Mouse (Mus musculus): ENCODE measurements around the gene Klf13. TPM values are rescaled to one million over a fixed set of nuclear protein-coding genes. Genes with fewer than 3 reads are reported as not detected.

Klf13 gene
- polyA plus RNA-seq, 1 experiment from 2014 or later, result 33.4 TPM

DNA sequence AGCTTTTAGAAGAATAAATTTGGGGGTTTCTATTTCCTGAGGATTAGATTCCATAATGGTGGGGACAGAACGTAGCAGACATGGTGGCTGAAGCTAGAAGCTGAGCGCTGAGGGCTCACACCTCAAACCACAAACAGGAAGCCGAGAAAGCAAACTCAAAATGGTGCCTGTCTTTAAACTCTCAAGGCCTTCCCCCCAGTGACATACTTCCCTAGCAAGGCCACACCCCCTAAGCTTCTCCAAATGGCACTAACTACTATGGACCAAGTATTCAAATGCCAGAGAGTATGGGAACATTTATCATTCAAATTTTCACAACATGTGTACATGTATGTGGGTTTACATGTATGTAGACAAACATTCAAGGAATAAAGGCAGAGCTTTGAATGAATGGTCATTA lies 8.6 kb downstream of the Klf13 start:
- Histone ChIP-seq H3K27ac (no peak overlapping the region), H3K9me3 (no peaks in the 10 kb centered on the region), H3K27me3 (ENCODE audit: insufficient read depth, poor library complexity, severe bottlenecking) (no peaks in the 10 kb centered on the region), H3K4me3 (no peak overlapping the region), H3K36me3 (no peaks in the 10 kb centered on the region), H3K4me1 (replicated peaks) (peaks cover 27% of the 10 kb centered on the region)
- no peak for DNase-seq (ENCODE audit: low spot score)
- 88% methylated on average over 3 of the region's 3 CpGs for WGBS

GRCm38 (mm10) chr7:63929080-63929479 lies 9.6 kb downstream of the Klf13 start:
- Histone ChIP-seq H3K4me1 (replicated peaks) (peaks cover 25% of the 10 kb centered on the region), H3K27ac (no peak overlapping the region), H3K36me3 (no peaks in the 10 kb centered on the region), H3K27me3 (ENCODE audit: insufficient read depth, poor library complexity, severe bottlenecking) (no peaks in the 10 kb centered on the region), H3K9me3 (no peaks in the 10 kb centered on the region), H3K4me3 (no peak overlapping the region)
- DNase-seq (ENCODE audit: low spot score), result no peak
- 89% methylated on average over 4 of the region's 4 CpGs for WGBS

DNA sequence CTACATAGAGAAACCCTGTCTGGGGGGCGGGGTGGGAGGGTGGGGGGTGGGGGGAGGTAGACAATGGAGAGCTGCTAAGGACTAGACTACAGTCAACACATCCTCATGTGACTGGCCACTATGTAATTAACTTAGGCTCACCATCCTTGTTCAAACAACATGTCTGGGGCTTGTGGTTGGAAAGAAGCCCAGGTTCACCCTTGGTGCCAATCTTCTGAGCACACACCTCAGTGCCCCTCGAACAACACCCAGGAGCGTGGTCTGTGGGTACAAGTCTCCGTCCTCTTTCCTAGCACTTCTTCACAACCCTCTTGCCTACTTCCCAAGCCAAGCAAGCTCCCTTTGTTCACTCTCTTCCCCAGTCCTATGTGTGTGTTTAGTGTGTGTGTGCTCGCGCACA lies 11.6 kb downstream of the Klf13 start:
- no peaks in the 10 kb centered on the region for H3K27me3 ChIP-seq (ENCODE audit: insufficient read depth, poor library complexity, severe bottlenecking)
- WGBS, result 96% methylated on average over 6 of the region's 6 CpGs
- DNase-seq (ENCODE audit: low spot score), result no peak

DNA sequence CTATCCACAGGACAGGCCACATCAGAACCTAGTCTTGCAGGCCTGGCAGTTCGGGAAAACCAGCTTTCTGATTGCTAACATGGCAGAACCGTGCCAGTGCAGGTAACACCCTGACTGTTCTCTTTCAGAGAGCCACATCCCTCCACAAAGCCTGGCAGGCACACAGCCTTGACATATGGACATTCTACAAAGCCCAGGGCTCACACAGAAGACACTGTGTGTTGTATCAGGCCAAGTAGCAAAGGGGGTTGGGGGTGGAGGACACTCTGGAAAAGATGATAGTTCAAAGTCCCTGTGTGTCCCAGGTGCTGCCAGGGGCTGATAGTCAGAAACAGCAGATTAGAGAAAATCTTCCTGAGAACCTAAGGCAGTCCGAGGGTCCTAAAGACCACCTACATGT lies 12.2 kb downstream of the Klf13 start:
- Histone ChIP-seq H3K4me3 (no peak overlapping the region), H3K4me1 (replicated peaks) (peaks cover 34% of the 10 kb centered on the region), H3K27me3 (ENCODE audit: insufficient read depth, poor library complexity, severe bottlenecking) (no peaks in the 10 kb centered on the region), H3K9me3 (no peaks in the 10 kb centered on the region), H3K27ac (no peak overlapping the region), H3K36me3 (peaks cover 5% of the 10 kb centered on the region; the same call in 1 of the 2 replicates)
- 84% methylated on average over 3 of the region's 3 CpGs for WGBS
- DNase-seq (ENCODE audit: low spot score), result no peak

More for the DNA sequence above, 11.6 kb downstream of the Klf13 start:
- Histone ChIP-seq H3K4me3 (no peak overlapping the region), H3K9me3 (no peaks in the 10 kb centered on the region), H3K4me1 (replicated peaks) (peaks cover 29% of the 10 kb centered on the region), H3K27ac (no peak overlapping the region), H3K36me3 (0 out of 2 replicates have a peak, but pooled peaks cover 3% of the 10 kb centered on the region)

- DNase-seq (ENCODE audit: low spot score), result no peak
- no peaks in the 10 kb centered on the region for H3K27me3 ChIP-seq (ENCODE audit: insufficient read depth, poor library complexity, severe bottlenecking)
- H3K27ac ChIP-seq, result no peak overlapping the region
Observed at GRCm38 (mm10) chr7:63925413-63926360, 13.0 kb downstream of the Klf13 start.

DNA sequence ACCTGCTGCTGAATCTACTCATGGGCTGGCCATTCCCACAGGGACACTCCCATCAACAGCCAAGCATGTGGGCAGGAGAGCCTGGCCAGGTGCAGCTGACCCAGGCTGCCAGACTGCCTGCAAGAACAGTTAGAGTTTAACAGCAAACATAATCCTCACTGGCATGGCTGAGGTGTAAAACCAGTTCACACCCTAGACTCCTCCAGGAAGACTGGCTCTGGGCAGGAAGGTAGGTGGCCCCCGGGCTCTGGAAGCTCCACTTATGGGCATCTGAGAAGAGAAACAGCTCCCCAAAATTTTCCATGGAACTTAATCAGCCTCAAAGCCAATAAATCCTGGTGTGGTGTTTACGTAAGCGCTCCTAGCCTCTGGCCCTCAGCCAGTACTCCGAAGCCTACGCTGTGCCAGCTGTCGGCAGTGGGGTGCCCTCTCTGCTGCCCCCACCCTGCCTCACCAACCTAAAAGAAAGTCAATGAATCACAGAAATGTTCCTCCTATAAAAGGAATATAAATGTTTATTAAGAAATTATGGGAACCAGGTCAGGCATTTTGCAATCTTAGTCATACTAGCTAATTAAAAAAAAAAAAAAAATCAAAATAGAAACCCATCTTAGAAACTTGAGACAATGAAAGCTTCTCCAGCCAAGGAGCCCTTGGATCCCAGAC lies 13.8 kb downstream of the Klf13 start:
- no peak for DNase-seq (ENCODE audit: low spot score)
- 92% methylated on average over 6 of the region's 6 CpGs for WGBS
- no peak overlapping the region for H3K27ac ChIP-seq

More at GRCm38 (mm10) chr7:63925413-63926360, 13.0 kb downstream of the Klf13 start:
- H3K9me3 ChIP-seq, result no peaks in the 10 kb centered on the region
- 84% methylated on average over 14 of the region's 14 CpGs for WGBS
- H3K36me3 ChIP-seq, result peaks cover 13% of the 10 kb centered on the region
- H3K4me3 ChIP-seq, result no peak overlapping the region
- H3K4me1 ChIP-seq (replicated peaks), result peaks cover 34% of the 10 kb centered on the region

DNA sequence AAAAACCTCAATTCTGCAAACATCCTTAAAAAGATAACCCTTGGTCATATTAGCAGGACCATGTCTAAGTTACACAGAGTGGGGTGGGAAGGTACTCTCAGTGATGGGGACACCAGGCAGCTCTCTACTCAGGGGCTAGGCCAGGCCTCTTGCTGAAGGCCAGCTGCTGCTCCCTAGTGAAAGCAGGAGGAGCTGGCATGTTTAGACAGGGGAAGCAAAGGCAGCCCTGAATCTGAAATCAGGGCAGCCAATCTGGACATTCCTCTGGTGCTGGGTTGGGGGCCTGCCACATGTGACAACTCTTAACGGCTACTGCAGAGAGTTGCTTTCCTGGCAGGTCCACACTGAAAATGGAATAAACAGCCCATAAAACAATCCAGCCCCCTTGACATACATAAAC lies 14.6 kb downstream of the Klf13 start:
- H3K27me3 ChIP-seq (ENCODE audit: insufficient read depth, poor library complexity, severe bottlenecking), result no peaks in the 10 kb centered on the region
- peaks cover 42% of the 10 kb centered on the region for H3K4me1 ChIP-seq (replicated peaks)
- WGBS, result 89% methylated on average over 1 of the region's 1 CpGs
- H3K9me3 ChIP-seq, result no peaks in the 10 kb centered on the region
- no peak overlapping the region for H3K4me3 ChIP-seq
- peaks cover 13% of the 10 kb centered on the region for H3K36me3 ChIP-seq
- DNase-seq (ENCODE audit: low spot score), result no peak
- no peak overlapping the region for H3K27ac ChIP-seq

More for the DNA sequence above, 13.8 kb downstream of the Klf13 start:
- Histone ChIP-seq H3K4me3 (no peak overlapping the region), H3K27me3 (ENCODE audit: insufficient read depth, poor library complexity, severe bottlenecking) (no peaks in the 10 kb centered on the region), H3K36me3 (peaks cover 13% of the 10 kb centered on the region), H3K9me3 (no peaks in the 10 kb centered on the region), H3K4me1 (replicated peaks) (peaks cover 35% of the 10 kb centered on the region)

DNA sequence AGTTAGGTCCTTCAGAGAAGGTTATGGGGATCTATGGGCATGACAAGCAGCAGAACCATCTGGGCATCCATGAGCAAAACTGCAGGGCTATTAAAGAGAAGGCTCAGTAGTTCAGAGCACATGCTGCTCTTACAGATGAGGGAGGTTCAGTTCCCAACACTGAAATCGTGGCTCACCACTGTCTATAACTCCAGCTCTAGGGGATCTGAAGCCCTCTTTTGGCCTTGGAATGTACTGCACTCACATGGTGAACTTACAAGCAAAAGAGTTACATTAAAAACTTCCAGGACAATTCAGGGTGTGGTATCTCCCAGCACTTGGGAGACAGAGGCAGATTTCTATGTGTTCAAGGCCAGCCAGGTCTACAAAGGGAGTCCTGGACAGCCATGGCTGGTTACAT lies 15.7 kb downstream of the Klf13 start:
- peaks cover 46% of the 10 kb centered on the region for H3K4me1 ChIP-seq (replicated peaks)
- H3K36me3 ChIP-seq, result peaks cover 16% of the 10 kb centered on the region
- DNase-seq (ENCODE audit: low spot score), result no peak
- no peaks in the 10 kb centered on the region for H3K27me3 ChIP-seq (ENCODE audit: insufficient read depth, poor library complexity, severe bottlenecking)
- H3K9me3 ChIP-seq, result no peaks in the 10 kb centered on the region
- 83% methylated on average over 1 of the region's 1 CpGs for WGBS
- no peak overlapping the region for H3K4me3 ChIP-seq
- no peak overlapping the region for H3K27ac ChIP-seq

GRCm38 (mm10) chr7:63922571-63922970 lies 16.1 kb downstream of the Klf13 start:
- Histone ChIP-seq H3K4me3 (no peak overlapping the region), H3K4me1 (replicated peaks) (peaks cover 46% of the 10 kb centered on the region), H3K9me3 (no peaks in the 10 kb centered on the region), H3K27ac (no peak overlapping the region), H3K27me3 (ENCODE audit: insufficient read depth, poor library complexity, severe bottlenecking) (no peaks in the 10 kb centered on the region), H3K36me3 (peaks cover 20% of the 10 kb centered on the region)
- WGBS, result 90% methylated on average over 2 of the region's 2 CpGs
- no peak for DNase-seq (ENCODE audit: low spot score)

DNA sequence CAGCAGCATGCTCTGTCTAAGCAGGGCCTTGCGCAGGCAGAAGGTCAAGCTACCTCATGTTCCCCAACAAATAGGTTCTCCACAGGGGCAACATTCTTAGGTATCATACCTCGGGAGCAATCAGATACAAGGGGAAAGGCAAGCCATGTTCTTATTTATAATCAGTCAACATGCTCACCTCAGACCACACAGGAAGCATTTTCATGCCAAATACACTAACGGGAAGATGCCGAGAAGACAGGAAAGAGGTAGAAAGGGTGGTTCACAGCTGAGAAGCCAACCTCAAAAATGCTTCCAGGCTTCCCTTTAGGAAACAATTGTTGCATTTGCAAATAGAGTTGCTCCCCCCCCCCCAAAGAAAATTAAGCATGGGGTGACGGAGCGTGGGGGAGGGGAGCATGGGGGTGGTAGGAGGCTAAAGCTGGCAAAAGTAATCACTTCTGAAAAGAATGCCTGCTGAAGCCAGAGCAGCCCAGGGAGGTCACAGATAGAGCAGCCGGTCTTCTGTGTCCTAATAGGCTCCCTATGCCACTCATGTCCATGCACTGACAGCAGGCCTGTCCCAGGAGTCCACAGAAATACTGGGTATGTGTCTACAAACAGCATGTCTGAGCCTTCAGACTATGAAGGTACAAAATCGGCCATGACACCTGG lies 16.7 kb downstream of the Klf13 start:
- no peak overlapping the region for H3K27ac ChIP-seq
- DNase-seq (ENCODE audit: low spot score), result no peak
- no peak overlapping the region for H3K4me3 ChIP-seq
- H3K36me3 ChIP-seq, result peaks cover 23% of the 10 kb centered on the region
- H3K27me3 ChIP-seq (ENCODE audit: insufficient read depth, poor library complexity, severe bottlenecking), result no peaks in the 10 kb centered on the region
- peaks cover 46% of the 10 kb centered on the region for H3K4me1 ChIP-seq (replicated peaks)
- H3K9me3 ChIP-seq, result no peaks in the 10 kb centered on the region
- 81% methylated on average over 8 of the region's 8 CpGs for WGBS

DNA sequence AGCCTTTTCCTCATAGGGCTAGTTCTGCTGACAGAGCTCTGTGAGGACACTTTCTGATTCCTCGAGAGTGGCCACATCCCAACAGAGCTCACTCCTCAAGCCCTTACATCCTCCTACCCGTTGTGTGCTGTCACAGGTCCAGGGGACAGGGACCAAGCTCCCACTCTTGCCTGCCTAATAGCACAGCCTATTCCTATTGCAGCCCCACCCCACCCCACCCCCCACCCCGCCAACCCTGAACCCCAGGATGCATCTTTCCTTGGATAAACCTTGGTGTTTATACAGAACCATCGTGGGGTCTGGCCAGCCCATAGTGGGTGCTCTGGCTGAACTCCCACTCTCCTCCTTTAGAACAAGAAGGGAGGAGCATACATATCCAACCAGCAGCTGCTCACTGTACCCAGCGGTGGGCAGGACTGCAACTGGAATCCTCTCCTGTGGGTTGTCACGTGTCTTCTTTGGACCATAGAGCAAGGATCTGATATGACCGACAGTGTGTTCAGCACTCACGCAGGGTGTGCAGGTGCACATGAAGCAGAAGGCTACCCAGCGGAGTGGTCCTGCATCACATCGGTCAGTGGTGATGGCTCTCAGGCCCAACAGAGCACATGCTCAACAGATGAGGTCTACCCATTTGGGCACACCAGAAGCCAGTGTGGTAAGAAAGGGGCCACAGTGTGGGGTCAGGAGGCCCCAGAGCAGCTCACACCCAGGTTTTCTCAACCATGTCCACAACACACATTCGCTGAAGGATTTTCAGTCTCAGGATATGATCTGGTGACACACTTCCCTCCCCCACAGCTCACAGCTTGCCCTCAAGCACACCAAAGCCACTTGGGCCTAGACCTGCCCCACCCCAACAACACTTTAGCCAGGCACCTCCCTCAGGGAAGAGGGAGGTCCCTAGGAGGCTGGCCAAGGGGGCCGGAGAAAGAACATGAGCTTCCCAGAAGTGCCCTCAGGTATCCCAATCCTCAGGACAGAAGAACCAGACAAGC lies 19.6 kb downstream of the Klf13 start:
- Histone ChIP-seq H3K9me3 (no peaks in the 10 kb centered on the region), H3K36me3 (peaks cover 23% of the 10 kb centered on the region), H3K4me3 (no peak overlapping the region), H3K4me1 (replicated peaks) (peaks cover 35% of the 10 kb centered on the region), H3K27ac (no peak overlapping the region), H3K27me3 (ENCODE audit: insufficient read depth, poor library complexity, severe bottlenecking) (no peaks in the 10 kb centered on the region)
- no peak for DNase-seq (ENCODE audit: low spot score)
- WGBS, result 91% methylated on average over 12 of the region's 12 CpGs

- H3K9me3 ChIP-seq, result no peaks in the 10 kb centered on the region
- WGBS, result 86% methylated on average over 6 of the region's 6 CpGs
- H3K27me3 ChIP-seq (ENCODE audit: insufficient read depth, poor library complexity, severe bottlenecking), result no peaks in the 10 kb centered on the region
- H3K4me1 ChIP-seq (replicated peaks), result peaks cover 46% of the 10 kb centered on the region
- no peak for DNase-seq (ENCODE audit: low spot score)
- no peak overlapping the region for H3K27ac ChIP-seq
- H3K4me3 ChIP-seq, result no peak overlapping the region
- H3K36me3 ChIP-seq, result peaks cover 20% of the 10 kb centered on the region
Observed at GRCm38 (mm10) chr7:63917693-63918092, 21.0 kb downstream of the Klf13 start.

All from hindbrain, embryonic 10.5 days (tissue).